Mouse (Mus musculus) olfactory bulb, adult 2 months (tissue): ENCODE results near the gene Pramef20. TPM values are rescaled to one million over a fixed set of nuclear protein-coding genes. Genes with fewer than 3 reads are reported as not detected.

Source experiments
- polyA plus RNA-seq: library from polyadenylated mRNA; stranded (reverse); fragments of >200 nt; gene quantifications from 2 replicates; pipeline ENCODE4 v1.2.4, GENCODE M21; 2012; ENCODE audit warnings: low replicate concordance; ENCODE audit not compliant: missing spikeins, insufficient read depth, insufficient read length

Gene Pramef20
- polyA plus RNA-seq, 1 experiment, result not detected

Other genes starting within 250 kb of the Pramef20 start
- gene Oog3, start 215.3 kb downstream of the Pramef20 start, polyA plus RNA-seq, result not detected in 2 replicates
- not detected in 2 replicates for gene Oog2, start 187.2 kb downstream of the Pramef20 start, polyA plus RNA-seq
- gene C87977, start 164.6 kb downstream of the Pramef20 start, polyA plus RNA-seq, result not detected in 2 replicates
- gene Pramel5, start 97.4 kb downstream of the Pramef20 start, polyA plus RNA-seq, result not detected in 2 replicates
- not detected in 2 replicates for gene Gm13128, start 47.7 kb downstream of the Pramef20 start, polyA plus RNA-seq
- not detected in 2 replicates for gene Gm13119, start 20.0 kb downstream of the Pramef20 start, polyA plus RNA-seq
- gene Pramef12, start 30.5 kb upstream of the Pramef20 start, polyA plus RNA-seq, result not detected in 2 replicates
- not detected in 2 replicates for gene 1700012P22Rik, start 60.8 kb upstream of the Pramef20 start, polyA plus RNA-seq
- not detected in 2 replicates for gene Gm9944, start 75.4 kb upstream of the Pramef20 start, polyA plus RNA-seq
- not detected in 2 replicates for gene Aadacl3, start 85.8 kb upstream of the Pramef20 start, polyA plus RNA-seq
- gene 9430007A20Rik, start 141.9 kb upstream of the Pramef20 start, polyA plus RNA-seq, result not detected in 2 replicates
- gene Gm13124, start 187.2 kb upstream of the Pramef20 start, polyA plus RNA-seq, result not detected in 2 replicates
- gene Aadacl4, start 235.8 kb upstream of the Pramef20 start, polyA plus RNA-seq, result not detected in 2 replicates